Mouse (Mus musculus) limb, embryonic 11.5 days (tissue): Measurements from ENCODE around the gene Timp2. TPM values are rescaled to one million over a fixed set of nuclear protein-coding genes. Genes with fewer than 3 reads are reported as not detected.

ENCODE experiments used
- ATAC-seq: fragments of 200-750 bp; cut with Nextera tagmentation; 2 replicates; pipeline ENCODE4 v1.8.0; 2017; ENCODE audit warnings: low read depth; ENCODE audit not compliant: insufficient number of reproducible peaks, low FRiP score, low TSS enrichment
- DNase-seq: peaks from one replicate; pipeline ENCODE4 v3.0.0-alpha.2; 2015; ENCODE audit warnings: low spot score
- H3K27ac ChIP-seq: fragments of 300-500 bp; sonication (generic); replicated peaks from 2 replicates; pipeline ENCODE4 v1.5.1; 2014; ENCODE audit warnings: low read depth, mild to moderate bottlenecking, low read length
- H3K27me3 ChIP-seq: fragments of 300-500 bp; sonication (generic); 2 replicates; pipeline ENCODE4 v1.6.1; 2014; ENCODE audit warnings: mild to moderate bottlenecking, low read length, mixed read lengths; ENCODE audit not compliant: control insufficient read depth, insufficient read depth
- H3K36me3 ChIP-seq: fragments of 300-500 bp; sonication (generic); 2 replicates; pipeline ENCODE4 v1.6.1; 2014; ENCODE audit warnings: mild to moderate bottlenecking, low read length, moderate library complexity, mixed read lengths; ENCODE audit not compliant: control insufficient read depth, insufficient read depth
- H3K4me1 ChIP-seq: fragments of 300-500 bp; sonication (generic); 2 replicates; pipeline ENCODE4 v1.6.1; 2014; ENCODE audit warnings: low read length, mixed read lengths; ENCODE audit not compliant: control insufficient read depth, insufficient read depth
- H3K4me2 ChIP-seq: fragments of 300-500 bp; sonication (generic); 2 replicates; pipeline ENCODE4 v1.6.1; 2014; ENCODE audit warnings: low read depth, mild to moderate bottlenecking, moderate library complexity; ENCODE audit not compliant: severe bottlenecking
- H3K4me3 ChIP-seq: fragments of 300-500 bp; sonication (generic); 2 replicates; pipeline ENCODE4 v1.5.1; 2014; ENCODE audit warnings: low read depth, low read length
- H3K9ac ChIP-seq: fragments of 300-500 bp; sonication (generic); 2 replicates; pipeline ENCODE4 v1.6.1; 2014; ENCODE audit warnings: mild to moderate bottlenecking, low read length
- H3K9me3 ChIP-seq: fragments of 300-500 bp; sonication (generic); 2 replicates; pipeline ENCODE4 v1.6.1; 2016; ENCODE audit warnings: low read length; ENCODE audit not compliant: control insufficient read depth
- WGBS: fragments of 180-500 bp; shearing (Covaris S2); extraction: QIAGEN DNeasy Blood & Tissue Kit; methylation state at CpG from one replicate; pipeline ENCODE4 v1.1.7; 2014; 5-methylcytosine and 5-hydroxymethylcytosine counted together
- polyA plus RNA-seq: library from polyadenylated mRNA; unstranded; fragments of >200 nt; fragmentation: Nextera tagmentation; extraction: Ambion mirVana; gene quantifications from 2 replicates; pipeline ENCODE4 v1.2.1, GENCODE M21; 2014

The Timp2 gene
- polyA plus RNA-seq, 1 experiment from 2014 or later, result 64.4 TPM

DNA sequence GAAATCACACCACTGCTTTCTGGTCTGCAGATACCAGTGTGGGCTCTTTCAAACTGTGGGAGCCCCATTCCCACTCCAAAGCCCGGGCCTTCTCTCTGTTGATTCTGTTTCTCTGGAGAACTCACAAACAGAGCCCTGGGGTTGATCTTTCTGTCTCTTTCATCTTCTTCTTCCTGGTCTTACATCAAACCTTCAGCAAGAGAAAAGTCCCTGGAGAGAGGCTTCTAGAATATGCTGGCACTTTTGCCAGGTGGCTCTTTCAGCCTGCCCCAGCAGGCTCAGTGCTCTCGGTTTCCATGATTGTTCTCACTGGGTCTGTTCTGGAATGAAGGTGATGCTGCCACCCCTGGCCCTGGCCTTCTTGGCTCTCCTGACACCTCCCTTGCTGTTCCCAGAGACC is 11.9 kb downstream of the Timp2 start:
- Histone ChIP-seq H3K36me3 (no peaks in the 10 kb centered on the region), H3K4me3 (no peak overlapping the region), H3K27me3 (no peaks in the 10 kb centered on the region), H3K9me3 (no peaks in the 10 kb centered on the region), H3K4me2 (no peak overlapping the region), H3K4me1 (peaks cover 13% of the 10 kb centered on the region), H3K27ac (no peak overlapping the region), H3K9ac (no peak overlapping the region)
- ATAC-seq, result no peak
- DNase-seq, result no peak
- 86% methylated on average over 2 of the region's 2 CpGs for WGBS

DNA sequence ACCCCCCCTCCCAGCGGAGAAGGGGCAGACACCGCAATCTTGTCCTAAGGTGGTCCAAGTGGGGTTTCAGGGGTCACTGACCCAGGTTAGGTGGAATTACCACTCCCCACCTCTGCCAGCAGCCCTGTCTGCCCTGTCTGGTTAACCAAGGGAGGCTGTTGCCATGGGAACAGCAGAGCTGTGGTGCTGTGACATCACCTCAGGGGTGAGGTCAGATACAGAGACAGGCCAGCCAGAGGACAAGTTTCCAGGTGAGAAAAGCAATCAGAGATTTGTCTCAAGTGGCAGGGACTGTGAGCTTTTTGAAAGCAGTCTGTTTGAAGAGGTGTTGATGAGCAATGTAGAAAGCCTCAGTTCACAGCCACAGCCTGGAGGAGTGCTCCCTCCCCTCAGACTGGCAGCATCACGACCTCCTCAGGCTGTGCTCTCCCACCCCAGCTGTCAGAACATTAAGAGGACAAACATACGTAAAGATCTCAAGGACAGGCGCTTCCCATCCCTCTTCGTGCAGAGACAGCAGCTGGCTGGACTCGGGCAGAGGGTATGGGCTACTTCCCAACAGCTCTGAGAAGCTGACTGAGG is 13.0 kb downstream of the Timp2 start, which contains the start of gene Cep295nl:
TSS of gene Cep295nl (minus strand) at position 101 of the 582 bp plus-strand sequence.
- H3K4me1 ChIP-seq, result peaks cover 8% of the 10 kb centered on the region
- H3K27me3 ChIP-seq, result no peaks in the 10 kb centered on the region
- peak; percentile 54 for DNase-seq
- H3K36me3 ChIP-seq, result no peaks in the 10 kb centered on the region
- WGBS, result 37% methylated on average over 7 of the region's 7 CpGs
- ATAC-seq, result no peak
- no peak within 1 kb of the TSS for H3K4me2 ChIP-seq
- no peaks in the 10 kb centered on the region for H3K9me3 ChIP-seq
- no peak within 1 kb of the TSS for H3K4me3 ChIP-seq
- 0 out of 2 replicates have a peak within 1 kb of the TSS, but pooled peaks have one; percentile 22 for H3K27ac ChIP-seq
- H3K9ac ChIP-seq, result no peak within 1 kb of the TSS

DNA sequence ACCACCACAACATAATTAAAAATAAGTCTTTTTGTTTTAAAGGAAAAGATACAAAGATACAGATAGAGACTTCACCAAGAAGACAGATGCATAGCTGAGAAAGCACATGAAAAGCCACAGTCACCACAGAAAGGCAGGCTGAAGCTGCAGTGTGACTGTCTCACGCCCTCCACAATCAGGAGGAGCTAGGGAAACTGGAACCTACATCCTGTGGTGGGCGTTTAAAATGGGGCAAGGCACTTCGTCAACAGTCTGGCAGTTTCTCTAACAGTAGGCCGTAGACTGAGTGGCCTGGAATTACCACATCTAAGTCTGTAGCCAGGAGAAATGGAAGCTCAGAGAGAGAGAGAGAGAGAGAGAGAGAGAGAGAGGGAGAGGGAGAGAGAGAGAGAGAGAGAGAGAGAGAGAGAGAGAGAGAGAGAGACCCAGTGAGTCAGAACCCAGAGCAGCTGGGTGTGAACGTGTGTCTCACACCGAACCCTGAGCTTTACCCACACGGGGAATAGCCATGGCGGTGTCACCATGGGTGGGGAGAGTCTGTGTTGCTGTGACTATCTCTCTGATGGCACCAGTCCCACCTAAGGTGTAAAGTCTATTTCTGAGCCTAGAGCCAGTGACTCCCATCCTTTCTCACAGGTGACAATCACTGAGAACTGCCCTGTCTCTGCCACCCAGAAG is 17.9 kb downstream of the Timp2 start:
- Histone ChIP-seq H3K36me3 (no peaks in the 10 kb centered on the region), H3K9ac (no peak overlapping the region), H3K4me2 (no peak overlapping the region), H3K4me1 (peaks cover 8% of the 10 kb centered on the region), H3K9me3 (no peaks in the 10 kb centered on the region), H3K27ac (no peak overlapping the region), H3K4me3 (no peak overlapping the region), H3K27me3 (no peaks in the 10 kb centered on the region)
- DNase-seq (no peak), ATAC-seq (no peak)
- 68% methylated on average over 8 of the region's 8 CpGs for WGBS

DNA sequence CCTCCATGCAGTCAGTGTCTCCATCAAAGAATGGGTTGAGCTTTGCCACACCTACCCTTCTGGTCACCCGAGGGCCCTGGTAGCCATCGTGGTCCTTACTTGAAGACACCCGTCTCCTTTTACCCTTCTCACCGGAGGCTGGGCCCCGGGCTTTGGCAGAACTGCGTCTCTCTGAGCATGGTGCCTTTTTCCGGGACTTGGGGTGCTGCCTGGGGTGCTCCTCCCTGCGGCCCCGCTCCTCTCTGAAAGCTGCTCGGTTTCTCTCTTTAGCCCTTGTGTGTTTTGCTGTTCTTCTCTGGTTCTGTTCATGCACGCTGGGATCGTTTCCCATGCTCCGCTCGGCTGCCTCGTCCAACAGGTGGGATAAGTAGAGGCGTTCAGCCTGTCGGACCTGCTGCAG is 22.1 kb downstream of the Timp2 start:
- Histone ChIP-seq H3K36me3 (0 out of 2 replicates have a peak, but pooled peaks cover 2% of the 10 kb centered on the region), H3K4me2 (no peak overlapping the region), H3K4me3 (no peak overlapping the region), H3K27me3 (no peaks in the 10 kb centered on the region), H3K4me1 (no peaks in the 10 kb centered on the region), H3K27ac (no peak overlapping the region), H3K9me3 (no peaks in the 10 kb centered on the region), H3K9ac (no peak overlapping the region)
- DNase-seq (no peak), ATAC-seq (no peak)
- 88% methylated on average over 17 of the region's 17 CpGs for WGBS

DNA sequence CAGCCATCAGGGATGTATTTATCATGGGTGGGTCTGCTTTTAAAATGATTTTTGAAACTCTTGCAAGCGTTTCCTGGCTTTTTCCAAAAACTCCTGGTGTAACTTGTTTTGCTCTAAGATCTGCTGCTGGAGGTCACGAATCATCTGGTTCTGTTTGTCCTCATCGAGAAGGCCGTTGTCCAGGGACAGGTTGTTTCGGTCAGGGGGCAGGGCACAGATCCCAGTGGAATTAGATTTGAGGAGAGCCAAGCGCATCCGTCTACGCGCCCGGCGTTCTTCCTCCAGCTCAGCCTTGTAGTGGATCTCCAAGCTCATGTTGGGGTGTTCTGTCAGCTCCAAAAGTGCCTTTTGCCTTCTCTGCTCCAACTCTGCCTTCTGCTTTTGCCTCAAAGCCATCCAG is 23.2 kb downstream of the Timp2 start:
- 87% methylated on average over 11 of the region's 11 CpGs for WGBS
- no peak overlapping the region for H3K4me2 ChIP-seq
- DNase-seq, result no peak
- no peak overlapping the region for H3K27ac ChIP-seq
- H3K9me3 ChIP-seq, result no peaks in the 10 kb centered on the region
- H3K36me3 ChIP-seq, result 0 out of 2 replicates have a peak, but pooled peaks cover 2% of the 10 kb centered on the region
- no peak overlapping the region for H3K9ac ChIP-seq
- peaks cover 2% of the 10 kb centered on the region for H3K4me1 ChIP-seq
- H3K4me3 ChIP-seq, result no peak overlapping the region
- ATAC-seq, result no peak
- no peaks in the 10 kb centered on the region for H3K27me3 ChIP-seq

DNA sequence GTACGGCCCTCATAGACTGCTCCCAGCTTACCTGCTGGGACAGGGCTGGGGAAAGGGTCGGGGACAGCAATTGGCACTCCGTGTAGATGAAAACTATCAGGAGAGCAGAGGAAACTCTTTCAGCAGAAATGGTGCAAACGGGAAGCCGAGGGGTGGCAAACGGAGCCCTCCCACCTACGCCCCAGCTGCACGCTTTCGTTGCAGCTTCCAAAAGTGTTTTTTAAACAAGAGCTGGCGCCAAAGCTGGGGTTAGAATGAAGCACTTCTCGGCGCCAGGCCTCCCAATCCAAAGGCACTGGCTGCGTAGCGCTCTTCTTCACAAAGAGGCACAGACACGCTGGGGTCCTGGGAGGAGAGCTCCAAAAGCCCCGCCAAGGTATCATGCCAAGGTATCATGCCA is 24.8 kb downstream of the Timp2 start:
- WGBS, result 94% methylated on average over 16 of the region's 16 CpGs
- Histone ChIP-seq H3K27me3 (no peaks in the 10 kb centered on the region), H3K4me2 (no peak overlapping the region), H3K9me3 (no peaks in the 10 kb centered on the region), H3K36me3 (0 out of 2 replicates have a peak, but pooled peaks cover 2% of the 10 kb centered on the region), H3K9ac (no peak overlapping the region), H3K27ac (no peak overlapping the region), H3K4me1 (peaks cover 12% of the 10 kb centered on the region), H3K4me3 (no peak overlapping the region)
- DNase-seq, result no peak
- no peak for ATAC-seq

DNA sequence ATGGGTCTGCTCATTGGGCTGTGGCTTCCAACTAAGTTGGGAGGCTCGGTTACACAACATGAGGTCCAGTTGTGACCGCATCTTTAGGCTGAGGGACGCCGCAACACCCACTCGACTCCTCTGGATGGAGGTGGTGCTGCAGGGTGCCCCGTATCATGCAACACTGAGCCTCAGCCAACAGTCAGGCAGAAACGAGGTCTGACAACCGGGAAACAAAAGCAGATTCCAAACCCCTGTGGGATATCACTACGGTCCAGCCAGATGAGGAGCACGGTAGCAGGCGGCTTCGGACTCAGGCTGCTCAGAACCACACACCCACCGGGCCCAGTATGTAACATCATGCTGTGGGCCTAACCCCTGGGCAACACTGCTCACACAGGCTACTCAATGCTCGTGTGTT is 25.2 kb downstream of the Timp2 start:
- Histone ChIP-seq H3K27ac (no peak overlapping the region), H3K9ac (no peak overlapping the region), H3K4me1 (peaks cover 12% of the 10 kb centered on the region), H3K36me3 (0 out of 2 replicates have a peak, but pooled peaks cover 2% of the 10 kb centered on the region), H3K27me3 (no peaks in the 10 kb centered on the region), H3K4me3 (no peak overlapping the region), H3K9me3 (no peaks in the 10 kb centered on the region), H3K4me2 (no peak overlapping the region)
- DNase-seq, result no peak
- WGBS, result 94% methylated on average over 14 of the region's 14 CpGs
- no peak for ATAC-seq

DNA sequence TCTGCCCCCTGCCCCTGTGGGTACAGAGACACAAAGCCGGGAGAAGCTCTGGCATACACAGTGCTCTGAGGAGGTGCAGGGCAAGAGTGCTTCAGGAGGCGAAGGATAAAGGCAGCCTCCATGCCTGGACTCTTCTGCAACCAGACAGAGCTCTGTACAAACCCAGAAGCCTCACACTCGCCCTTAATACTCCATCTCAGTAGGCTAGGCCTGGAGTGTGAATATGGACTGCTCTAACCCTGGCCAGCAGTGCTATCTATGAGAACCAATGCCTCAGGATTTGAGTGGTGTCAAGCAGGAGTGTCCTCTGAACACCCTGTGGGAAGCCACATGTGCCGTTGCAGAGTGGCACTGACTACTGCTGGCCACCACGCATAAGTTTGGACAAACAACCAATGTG is 26.6 kb downstream of the Timp2 start:
- H3K4me2 ChIP-seq, result no peak overlapping the region
- H3K9ac ChIP-seq, result no peak overlapping the region
- H3K36me3 ChIP-seq, result 0 out of 2 replicates have a peak, but pooled peaks cover 2% of the 10 kb centered on the region
- no peaks in the 10 kb centered on the region for H3K27me3 ChIP-seq
- no peaks in the 10 kb centered on the region for H3K9me3 ChIP-seq
- H3K4me1 ChIP-seq, result peaks cover 22% of the 10 kb centered on the region
- ATAC-seq (no peak), DNase-seq (no peak)
- 94% methylated on average over 5 of the region's 5 CpGs for WGBS
- no peak overlapping the region for H3K4me3 ChIP-seq
- no peak overlapping the region for H3K27ac ChIP-seq
